Mouse (Mus musculus) splenic B cell, adult 2 months (primary cell): ENCODE measurements around the gene Pprc1.
A peak's percentile ranks its signal among the peaks of the same experiment; 100 is the strongest.

Experiments
- DNase-seq: peaks from one replicate; pipeline ENCODE4 v3.0.0-alpha.2; 2011; ENCODE audit warnings: low read depth, low spot score
- H3K27me3 ChIP-seq: 2 replicates; pipeline ENCODE4 v1.6.1; 2012; ENCODE audit warnings: mild to moderate bottlenecking, low read length, moderate library complexity, mixed read lengths; ENCODE audit not compliant: control insufficient read depth, poor library complexity, insufficient read depth, severe bottlenecking
- H3K36me3 ChIP-seq: 2 replicates; pipeline ENCODE4 v1.6.1; 2012; ENCODE audit warnings: mild to moderate bottlenecking, low read length, moderate library complexity, mixed read lengths; ENCODE audit not compliant: control insufficient read depth, poor library complexity, insufficient read depth, severe bottlenecking

Gene Pprc1

DNA sequence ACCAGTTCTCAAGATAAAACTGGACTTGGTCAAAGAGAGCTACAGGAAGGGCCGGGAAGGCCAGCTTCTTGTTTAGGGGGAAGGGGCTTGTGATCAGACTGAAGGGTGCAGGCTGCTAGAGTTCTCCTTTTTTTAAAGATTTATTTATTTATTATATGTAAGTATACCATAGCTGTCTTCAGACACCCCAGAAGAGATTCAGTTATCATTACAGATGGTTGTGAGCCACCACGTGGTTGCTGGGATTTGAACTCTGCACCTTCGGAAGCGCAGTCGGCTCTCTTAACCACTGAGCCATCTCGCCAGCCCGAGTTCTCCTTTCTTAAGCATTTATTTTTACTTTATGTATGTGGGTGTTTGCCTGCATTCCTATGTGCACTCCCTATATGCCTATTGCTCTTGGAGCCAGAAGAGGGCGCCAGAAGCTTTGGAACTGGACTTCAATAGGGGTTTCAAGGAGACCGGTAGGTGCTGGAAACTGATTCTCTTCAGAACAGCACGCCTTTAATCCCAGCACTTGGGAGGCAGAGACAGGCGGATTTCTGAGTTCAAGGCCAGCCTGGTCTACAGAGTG, 15.9 kb upstream of the Pprc1 start:
- H3K36me3 ChIP-seq: peaks cover 4% of the 10 kb centered on the region
- H3K27me3 ChIP-seq: no peaks in the 10 kb centered on the region
- DNase-seq: peak; percentile 59

DNA sequence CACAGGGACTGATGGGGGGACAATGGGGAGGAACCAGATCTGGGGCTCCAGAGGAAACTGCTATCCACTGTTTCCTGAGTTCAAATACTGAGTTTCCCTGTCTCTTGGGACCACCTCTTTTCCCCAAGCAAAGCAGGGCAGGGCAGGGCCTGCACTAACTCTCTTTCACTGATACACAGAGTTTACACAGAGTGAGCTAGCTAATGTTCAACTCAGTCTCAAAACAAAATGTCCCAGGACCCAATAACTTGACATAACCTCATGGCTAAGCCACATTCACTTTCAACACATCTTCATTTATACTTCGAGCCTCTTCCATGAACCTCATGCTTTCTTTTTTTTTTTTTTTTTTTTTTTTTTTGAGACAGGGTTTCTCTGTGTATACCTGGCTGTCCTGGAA, 15.0 kb upstream of the Pprc1 start:
- no peak for DNase-seq
- Histone ChIP-seq H3K36me3 (peaks cover 9% of the 10 kb centered on the region), H3K27me3 (no peaks in the 10 kb centered on the region)

DNA sequence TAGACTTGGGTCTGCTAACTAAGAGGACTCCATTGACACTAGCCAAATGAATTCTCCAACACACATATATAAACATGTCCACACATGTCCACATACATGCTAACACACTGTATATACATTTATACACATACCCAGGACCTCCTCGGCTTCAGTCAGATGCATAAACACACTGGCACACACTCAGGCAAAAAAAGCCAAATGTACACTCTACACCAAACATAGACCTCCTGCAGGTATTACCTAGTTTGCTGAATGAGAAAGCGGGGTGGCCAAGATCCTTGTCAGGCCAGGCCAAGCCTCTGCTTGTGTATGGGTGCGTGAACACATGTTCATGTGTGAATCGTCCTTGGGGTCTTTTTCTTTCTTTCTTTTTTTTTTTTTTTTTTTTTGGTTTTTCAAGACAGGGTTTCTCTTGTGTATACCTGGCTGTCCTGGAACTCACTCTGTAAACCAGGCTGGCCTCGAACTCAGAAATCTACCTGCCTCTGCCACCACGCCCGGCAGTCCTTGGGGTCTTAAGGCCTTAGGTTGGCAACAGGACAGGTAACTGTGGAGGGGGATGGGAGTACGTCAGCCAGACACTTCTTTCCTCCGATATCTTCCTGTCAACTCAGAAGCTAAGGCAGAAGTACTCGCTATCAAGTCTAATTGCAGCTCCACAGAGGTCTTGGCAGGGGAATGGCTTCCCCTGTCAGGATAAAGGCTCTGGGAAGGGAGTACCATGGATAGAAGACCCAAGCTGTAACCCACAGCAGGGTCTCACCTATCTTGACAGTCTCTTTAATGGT, 14.3 kb upstream of the Pprc1 start:
- H3K27me3 ChIP-seq: no peaks in the 10 kb centered on the region
- DNase-seq: no peak
- H3K36me3 ChIP-seq: peaks cover 13% of the 10 kb centered on the region

DNA sequence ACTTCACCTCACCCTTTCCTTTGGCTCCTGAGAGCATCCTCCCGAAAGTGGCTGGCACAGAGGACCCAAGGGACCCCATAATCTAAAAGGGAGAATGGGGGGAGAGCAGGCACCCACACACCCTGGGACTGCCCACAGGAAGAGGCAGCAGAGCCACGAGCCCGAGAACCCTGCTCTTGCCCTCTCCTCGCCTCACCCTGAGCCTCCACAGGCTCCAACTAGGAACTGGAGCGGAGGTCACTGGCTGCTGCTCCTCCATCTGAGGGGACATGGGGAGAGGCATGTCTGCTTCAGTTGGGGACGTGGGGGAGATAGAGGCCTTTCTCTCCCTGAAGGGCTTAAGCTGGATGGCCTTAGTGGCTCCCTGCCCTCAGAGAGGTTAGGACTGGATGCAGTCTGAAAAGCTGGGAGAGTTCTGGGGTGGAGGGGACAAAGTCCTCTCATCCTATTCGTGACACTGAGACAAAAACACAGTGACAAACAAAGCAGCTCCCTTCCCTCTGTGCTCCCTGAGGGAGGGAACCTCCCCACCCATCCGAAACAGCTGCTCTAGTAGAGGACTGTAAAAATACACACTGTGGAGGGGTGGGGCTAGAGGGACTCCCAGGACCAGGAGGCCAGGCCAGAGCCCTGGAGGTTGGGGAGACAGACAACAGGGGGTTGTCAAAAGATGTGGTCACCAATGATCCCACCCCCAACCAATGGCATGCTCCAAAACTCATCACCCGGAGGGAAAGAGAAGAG, 12.8 kb upstream of the Pprc1 start:
- Histone ChIP-seq H3K36me3 (peaks cover 17% of the 10 kb centered on the region), H3K27me3 (no peaks in the 10 kb centered on the region)
- no peak for DNase-seq

DNA sequence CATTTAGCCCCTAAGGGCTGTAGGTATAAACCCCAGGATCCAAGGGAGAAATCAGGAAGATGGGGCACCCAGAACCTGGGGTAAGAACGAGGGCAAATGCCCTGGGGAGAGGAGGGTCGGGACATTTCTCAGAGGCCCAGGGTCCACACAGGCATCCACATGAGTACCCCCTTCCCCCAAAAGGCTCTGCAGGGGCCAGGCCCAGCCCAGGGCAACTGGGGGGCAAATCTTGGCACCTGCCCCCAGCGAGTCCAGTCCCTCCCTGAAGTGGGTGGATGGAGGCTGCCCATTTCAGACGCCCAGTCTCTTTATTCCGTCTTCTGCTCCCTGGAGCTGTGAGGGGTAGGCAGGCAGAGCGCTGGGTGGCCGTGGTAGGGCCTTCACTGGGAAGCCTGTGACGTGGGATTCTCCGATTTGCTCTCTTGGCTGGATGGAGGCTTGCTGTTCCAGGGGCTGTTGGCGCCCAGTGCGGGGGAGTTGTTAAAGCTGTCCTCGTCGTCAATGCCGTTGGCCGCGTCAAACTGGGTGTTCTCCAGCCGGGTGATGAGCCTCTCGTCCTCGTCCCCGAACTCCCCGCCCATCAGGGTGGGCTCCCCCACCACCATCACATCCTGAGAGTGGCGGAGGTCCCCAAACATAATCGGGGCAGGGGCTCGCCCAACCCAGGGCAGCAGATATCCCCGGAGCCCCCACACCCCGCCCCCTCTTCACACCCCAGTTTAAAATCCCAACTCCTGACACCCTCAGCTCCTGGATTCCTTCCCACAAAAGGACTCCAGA, 11.8 kb upstream of the Pprc1 start:
- no peak for DNase-seq
- Histone ChIP-seq H3K27me3 (no peaks in the 10 kb centered on the region), H3K36me3 (peaks cover 17% of the 10 kb centered on the region)

DNA sequence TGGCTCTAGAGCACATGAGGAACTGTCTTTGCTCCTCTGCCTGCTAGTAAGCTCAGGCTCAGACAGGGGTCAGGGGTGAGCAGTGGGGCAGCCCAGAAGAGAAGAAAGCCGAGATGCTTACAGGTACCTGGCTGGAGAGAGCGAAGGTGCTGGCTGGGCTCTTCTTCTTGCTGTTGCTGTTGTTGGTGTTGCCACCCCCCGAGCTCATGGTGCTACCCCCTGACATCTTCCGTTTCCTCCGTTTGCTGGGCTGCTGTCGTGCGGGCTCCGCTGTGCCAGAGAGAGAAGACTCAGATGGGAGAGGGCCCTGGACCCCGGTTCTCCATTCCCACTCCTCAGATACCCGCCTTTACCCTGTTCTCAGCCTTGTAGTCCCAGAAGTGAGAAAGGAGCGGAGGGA, 10.8 kb upstream of the Pprc1 start:
- H3K36me3 ChIP-seq: peaks cover 17% of the 10 kb centered on the region
- no peaks in the 10 kb centered on the region for H3K27me3 ChIP-seq
- no peak for DNase-seq

DNA sequence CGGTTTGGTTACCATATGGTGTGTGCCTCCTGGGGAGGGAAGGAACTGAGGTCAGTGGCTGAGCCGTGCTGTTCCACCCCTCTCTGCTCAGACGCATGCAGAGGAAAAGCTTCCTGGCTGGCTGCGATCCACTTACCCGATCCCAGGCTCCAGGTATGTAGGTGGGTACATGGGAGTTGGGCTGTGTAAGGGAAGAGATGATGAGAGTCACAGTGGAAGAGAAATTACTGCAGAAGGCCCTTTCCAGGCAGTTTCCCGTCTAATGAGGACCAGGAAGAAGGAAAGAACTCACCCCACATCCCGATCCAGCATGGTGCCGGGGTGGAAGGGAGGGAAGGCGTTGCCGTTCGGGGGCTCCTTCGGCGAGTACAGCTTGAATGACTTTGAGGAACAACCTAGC, 8.7 kb upstream of the Pprc1 start:
- H3K27me3 ChIP-seq: no peaks in the 10 kb centered on the region
- H3K36me3 ChIP-seq: peaks cover 17% of the 10 kb centered on the region
- DNase-seq: no peak

DNA sequence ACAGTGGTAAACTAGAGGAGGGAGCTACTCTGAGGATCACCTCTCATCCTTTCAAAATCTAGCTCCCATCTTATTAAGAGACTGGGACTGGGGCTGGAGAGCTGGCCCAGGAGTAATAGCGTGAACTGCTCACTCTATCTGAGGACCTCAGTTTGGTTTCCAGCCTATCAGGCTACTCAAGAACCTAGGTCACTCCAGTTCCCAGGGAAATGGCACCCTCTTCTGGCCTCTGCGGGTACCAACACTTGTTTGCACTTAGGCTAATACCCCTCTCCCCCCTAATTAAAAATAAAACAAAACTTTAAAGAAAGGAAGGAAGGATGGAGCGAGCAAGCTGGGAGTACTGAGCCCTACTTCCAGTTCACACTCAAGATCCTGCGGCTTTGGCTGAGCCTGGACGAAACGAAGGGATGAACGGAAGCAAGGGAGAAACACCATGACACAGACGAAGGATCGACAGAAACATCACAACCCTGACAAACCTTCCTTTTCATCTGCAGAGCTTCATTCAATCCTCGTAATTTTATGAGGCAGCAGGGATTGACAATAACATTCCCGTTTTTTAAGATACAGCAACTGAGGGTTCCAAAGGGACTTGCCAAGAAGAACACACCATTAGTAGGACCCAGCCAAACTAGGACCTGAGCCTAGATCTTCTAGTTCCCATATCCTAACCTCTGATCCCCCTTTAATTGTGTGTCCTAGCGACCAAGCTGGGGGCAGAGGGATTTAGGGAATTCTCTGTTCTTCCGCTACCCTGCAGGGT, 8.0 kb upstream of the Pprc1 start:
- H3K27me3 ChIP-seq: no peaks in the 10 kb centered on the region
- H3K36me3 ChIP-seq: peaks cover 17% of the 10 kb centered on the region
- peak; percentile 42 for DNase-seq

DNA sequence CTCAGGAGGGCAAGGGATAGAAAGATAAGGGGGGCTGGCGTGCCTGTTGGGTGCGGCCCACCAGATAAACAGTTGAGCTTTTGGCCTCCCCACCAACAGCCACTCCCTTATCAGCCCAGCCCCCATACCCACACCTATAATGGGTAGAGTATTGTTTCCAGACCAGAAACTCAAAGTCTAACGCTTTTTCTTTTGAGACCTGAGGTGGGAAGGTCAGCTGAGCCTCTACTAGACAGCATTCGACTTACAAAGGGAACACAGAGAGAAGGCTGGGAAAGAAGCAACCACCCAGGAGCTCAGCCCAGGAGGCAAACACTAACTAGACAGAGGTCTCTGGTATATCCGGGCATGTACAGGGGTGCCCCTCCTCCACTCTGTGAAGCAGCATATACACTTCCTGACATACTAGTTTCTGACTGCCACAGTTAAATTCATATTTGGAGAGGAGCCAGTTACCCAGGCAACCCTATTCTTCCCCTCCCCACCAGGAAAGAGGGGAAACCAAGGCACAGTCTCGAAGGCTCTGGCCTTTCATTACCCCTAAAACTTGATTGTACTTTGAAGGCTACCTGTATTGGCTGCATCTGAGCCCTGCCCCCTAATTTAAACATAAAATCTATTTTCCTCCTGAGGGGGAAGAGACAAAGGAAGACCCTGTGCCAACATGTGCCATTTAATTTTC, 7.3 kb upstream of the Pprc1 start:
- peaks cover 17% of the 10 kb centered on the region for H3K36me3 ChIP-seq
- H3K27me3 ChIP-seq: no peaks in the 10 kb centered on the region
- DNase-seq: peak; percentile 45

DNA sequence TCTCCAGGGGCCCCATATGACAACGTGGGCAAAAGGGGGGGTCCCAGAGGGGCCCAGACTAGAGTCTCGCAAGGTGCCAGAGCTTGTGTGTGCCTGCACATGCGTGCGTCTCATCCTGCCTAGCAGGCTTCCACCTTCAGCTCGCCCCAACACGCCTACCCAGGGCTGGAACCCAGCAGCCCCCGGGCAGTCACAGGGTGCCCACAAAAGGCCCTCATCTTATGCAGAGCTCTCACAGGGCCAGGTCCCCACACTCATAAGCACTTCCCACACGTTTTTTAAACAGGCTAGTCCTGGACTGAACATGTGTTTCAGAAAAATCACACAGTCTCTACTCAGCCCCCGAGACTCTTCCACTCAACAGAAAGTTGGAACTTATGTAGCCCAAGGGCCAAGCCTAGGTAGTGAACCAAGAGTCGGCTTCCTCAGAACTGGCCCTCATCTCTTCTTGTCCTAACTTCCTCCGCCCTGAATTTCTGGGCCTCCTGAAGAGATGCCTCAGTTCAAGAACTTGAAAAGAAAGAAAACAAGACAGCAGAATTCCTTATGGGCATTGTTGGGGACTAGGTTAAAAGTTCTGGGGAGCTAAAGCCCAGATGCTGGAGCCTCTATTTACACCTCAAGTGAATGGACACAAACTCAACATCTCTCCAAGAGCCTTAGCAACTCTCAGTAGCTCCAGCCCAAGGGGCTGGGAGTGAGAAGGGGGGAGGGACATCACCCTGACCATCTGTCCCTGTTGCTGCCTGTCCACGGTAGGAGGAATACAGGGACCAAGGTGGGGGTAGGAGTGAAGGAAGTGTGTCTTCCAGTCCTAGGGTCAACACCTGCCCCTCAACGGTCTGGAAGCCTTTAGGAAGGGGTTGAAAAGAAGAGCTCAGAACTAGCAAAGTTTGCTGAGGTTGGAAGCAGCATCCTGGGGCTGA, 6.5 kb upstream of the Pprc1 start:
- H3K36me3 ChIP-seq: peaks cover 14% of the 10 kb centered on the region
- DNase-seq: no peak
- no peaks in the 10 kb centered on the region for H3K27me3 ChIP-seq

DNA sequence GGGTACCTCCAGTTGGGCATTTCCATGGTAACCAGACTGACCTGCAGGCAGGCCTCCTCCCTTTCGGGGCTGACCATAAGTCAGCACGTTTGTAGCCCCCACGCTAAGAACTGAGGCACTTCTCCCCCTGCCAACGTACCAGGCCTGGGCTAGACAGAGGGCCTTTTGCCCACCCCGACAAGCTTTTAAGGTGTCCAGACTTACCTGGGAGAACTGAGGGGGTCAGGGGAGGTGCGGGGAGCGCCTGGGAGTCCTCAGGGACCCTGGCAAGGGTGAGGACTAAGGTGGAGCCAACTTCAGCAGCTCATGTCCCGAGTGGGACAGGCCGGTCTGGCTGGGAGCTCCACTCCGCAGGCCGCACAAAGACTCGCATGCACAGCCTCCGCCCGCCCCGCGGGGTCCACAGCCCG, 5.8 kb upstream of the Pprc1 start:
- DNase-seq: no peak
- H3K27me3 ChIP-seq: no peaks in the 10 kb centered on the region
- H3K36me3 ChIP-seq: peaks cover 14% of the 10 kb centered on the region

DNA sequence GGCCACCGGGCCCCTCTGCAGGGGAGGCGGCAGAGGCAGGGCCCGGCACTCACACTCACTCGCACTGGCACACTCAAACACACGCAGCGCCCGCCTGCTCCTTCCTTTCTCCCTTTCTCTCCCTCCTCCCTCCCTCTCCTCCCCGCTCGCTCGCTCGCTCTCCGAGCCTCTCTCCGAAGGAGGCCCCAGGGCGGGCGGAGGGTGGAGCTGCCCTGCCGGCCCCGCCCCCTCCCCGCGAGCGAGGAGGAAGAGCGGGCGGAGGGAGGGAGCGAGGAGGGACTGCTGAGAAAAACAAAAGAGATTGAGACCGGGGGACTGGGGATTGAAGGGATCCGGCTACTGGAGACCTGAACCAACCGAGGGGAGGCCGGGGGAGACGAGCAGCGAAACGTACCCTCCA, 5.2 kb upstream of the Pprc1 start:
- peaks cover 9% of the 10 kb centered on the region for H3K36me3 ChIP-seq
- H3K27me3 ChIP-seq: no peaks in the 10 kb centered on the region
- DNase-seq: peak; percentile 83
